Mouse (Mus musculus): ENCODE measurements around the gene 1700029P11Rik.

1700029P11Rik gene

DNA sequence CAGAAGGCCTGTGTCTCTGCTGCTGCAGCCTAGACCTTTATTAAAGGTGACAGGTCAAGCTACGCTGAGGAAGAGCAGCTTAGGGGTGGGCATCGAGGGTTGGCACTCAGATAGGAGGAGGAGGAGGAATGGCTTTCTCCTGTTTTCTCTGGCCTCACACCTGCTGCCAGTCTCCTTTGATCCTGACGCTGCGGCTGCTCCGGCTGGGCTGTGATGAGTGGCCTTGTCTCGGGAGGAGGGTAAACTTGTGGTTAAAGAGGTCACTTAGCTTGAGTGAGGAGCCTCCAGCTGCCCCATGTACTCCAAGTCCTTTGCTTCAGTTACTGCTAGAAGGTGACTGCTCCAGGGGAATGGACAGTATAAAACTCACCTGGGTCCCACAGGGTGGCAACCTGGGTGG is 13.7 kb downstream of the 1700029P11Rik start:
- no peak for ATAC-seq (ENCODE audit: insufficient number of reproducible peaks, low FRiP score, low TSS enrichment)

DNA sequence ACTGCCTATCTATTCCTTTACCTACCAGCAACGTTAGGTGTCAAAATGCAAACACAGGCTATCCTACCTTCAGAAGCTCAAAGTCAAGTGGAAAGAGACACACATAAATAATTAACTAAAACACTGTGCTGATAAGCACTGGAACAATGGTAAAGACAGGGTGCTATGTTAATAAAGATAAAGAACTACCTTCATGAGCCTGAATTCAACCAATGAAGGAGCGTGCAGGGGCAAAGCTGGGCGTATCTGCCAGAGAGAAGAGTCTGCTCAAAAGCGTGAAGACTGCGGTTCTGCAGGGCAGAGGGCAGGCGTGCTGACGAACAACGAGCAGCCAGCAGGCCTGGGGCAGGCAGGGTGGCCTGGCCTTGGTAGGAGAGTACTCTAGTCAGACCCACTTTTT is 23.9 kb downstream of the 1700029P11Rik start:
- ATAC-seq (ENCODE audit: insufficient number of reproducible peaks, low FRiP score, low TSS enrichment) = no peak

DNA sequence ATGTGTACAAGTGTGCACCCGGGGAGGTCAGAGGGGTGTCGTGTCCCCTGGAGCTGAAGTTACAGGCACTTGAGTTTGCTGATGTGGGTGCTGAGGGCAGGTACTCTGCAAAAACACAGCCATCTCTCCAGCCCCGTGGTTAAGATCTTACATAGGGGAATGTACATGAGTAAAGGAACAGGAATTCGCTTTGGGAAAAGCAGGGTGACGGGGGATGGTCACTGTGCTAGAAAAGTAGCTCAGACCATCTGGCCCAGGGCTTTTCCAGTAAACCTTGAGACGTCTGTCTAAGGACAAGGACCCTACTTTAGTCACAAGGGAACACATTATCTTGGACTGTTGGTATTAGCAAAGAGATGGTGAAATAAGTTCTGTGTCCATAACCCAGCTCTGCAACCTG is 31.6 kb downstream of the 1700029P11Rik start:
- no peak for ATAC-seq (ENCODE audit: insufficient number of reproducible peaks, low FRiP score, low TSS enrichment)

DNA sequence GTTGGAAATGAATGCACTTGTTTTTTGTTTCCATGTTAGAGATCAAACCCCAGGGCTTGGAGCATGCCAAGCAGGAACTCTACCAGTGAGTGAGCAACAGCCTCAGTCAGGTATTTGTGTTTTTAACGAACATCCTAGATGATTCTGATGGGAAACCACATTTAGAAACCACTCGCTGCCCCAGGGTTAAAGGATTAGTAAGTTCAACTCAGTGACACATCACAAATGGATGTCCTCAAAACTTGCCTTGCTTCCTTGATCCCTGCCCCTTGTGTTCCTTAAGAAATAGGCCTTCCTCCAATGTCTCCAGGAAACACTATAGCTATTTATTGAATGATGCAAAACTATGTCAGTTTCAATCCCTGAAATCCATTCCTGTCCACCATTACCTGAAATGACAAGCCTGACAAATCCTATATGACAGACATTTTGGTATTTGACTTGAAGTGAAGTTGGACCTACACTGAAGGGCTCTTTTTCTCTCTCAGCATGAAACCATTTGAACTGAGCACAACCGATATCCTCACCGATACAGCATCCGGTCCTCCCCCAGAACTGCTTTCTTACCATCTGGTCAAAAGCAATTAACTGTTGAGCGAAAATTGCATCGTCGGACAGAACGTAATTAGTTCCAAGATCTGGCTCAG is 34.5 kb downstream of the 1700029P11Rik start:
- ATAC-seq (ENCODE audit: insufficient number of reproducible peaks, low FRiP score, low TSS enrichment) = no peak

DNA sequence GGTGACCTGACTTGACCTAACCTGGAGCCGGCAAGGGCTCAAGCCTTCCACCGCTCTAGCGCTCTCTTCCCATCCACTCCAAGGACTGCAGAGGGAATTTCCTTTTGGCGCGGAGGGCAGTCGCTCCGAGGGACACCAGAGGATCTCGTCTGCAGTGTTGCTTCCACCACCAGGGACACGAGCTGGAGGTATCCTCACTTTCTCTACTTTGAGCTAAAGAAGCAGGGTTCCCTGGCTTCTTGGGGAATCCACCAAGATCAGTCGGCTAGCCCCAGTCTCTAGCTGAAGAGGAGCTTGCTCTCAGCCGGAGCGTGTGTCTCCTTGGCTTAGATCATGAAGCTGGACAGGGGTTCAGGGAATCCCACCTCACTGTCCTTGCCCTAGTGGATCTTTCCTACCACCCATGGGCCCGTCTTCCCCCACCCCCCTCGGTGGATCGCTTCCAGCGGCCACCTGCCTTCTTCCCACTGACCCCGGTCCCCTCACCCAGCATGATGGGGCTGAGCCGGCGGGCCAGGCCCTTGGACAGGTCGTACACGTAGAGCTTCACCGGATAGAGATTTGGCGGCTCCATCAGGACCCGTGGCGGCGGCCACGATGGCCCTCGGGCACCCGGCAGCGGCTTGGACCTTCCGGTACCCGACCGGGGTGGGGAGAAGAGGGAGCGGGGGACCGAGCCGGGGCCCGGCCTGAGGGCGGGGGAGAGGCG is 35.2 kb downstream of the 1700029P11Rik start:
- peak; percentile 42 for ATAC-seq (ENCODE audit: insufficient number of reproducible peaks, low FRiP score, low TSS enrichment)

DNA sequence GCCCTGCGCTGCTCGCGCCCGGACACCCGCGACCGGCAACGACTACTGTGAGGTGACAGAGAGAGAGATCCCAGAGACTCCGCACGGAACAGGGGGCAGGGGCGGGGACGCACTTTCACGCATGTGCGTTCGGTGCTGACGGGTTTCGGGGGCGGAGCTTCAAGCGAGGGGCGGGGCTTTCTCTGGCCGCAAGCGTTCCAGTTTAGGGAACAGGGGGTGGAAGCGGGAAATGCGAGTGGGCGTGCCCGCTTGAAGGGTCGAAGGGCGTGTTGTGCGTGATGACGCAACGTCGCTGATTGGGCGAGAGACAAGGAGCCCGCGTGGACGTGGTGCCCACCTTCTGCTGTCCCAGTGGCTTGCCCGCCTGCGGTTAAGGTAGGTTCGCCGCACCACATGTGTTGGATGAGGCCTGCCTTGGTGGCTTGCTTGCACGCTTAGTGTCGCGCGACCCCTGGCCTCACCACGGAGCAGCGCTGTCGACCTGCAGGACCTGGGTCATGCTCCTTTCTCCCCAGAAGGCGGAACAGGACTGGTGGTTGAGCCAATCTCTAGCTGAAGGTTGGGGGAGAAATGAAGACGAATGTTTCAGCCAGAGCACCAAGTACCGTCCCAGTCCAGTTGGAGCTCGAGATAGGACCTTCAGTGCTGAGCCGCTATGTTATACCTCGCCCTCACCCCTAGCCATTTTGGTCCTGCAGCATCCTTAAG is 35.9 kb downstream of the 1700029P11Rik start:
- peak; percentile 88 for ATAC-seq (ENCODE audit: insufficient number of reproducible peaks, low FRiP score, low TSS enrichment)

DNA sequence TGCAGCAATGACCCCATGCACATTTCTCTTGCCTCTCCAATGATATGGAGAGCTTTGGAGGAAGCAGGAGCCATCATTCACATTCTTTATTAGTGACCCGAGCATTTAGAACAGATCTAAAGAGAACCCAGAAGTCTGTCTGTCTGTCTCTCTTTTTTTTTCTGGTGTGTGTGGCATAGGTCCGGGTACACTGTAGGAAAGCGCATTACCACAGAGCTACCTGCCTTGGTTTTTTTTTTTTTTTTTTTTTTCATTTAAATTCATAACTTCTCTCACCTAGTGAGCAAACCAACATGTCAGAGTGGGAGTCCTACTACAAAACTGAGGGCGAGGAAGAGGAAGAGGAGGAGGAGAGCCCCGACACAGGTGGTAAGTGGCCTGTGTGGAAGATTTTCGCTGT is 36.5 kb downstream of the 1700029P11Rik start:
- no peak for ATAC-seq (ENCODE audit: insufficient number of reproducible peaks, low FRiP score, low TSS enrichment)

DNA sequence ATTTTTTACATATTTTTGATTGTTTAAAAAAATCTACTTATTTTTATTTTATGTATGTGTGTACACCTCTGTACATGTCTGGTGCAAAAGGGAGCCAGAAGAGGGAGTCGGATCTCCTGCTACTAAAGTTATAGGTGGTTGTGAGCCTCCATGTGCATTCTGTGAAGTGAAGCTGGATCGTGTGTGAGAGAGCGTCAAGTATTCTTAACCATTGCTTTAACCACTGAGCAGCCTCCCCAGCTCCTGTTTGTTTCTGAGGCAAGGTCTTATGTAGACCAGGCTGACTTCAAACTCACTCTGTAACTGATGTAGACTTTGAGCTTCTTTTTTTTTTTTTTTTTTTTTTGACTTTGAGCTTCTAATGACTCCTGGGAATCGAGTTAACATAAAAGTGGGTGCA is 37.1 kb downstream of the 1700029P11Rik start:
- ATAC-seq (ENCODE audit: insufficient number of reproducible peaks, low FRiP score, low TSS enrichment) = no peak

DNA sequence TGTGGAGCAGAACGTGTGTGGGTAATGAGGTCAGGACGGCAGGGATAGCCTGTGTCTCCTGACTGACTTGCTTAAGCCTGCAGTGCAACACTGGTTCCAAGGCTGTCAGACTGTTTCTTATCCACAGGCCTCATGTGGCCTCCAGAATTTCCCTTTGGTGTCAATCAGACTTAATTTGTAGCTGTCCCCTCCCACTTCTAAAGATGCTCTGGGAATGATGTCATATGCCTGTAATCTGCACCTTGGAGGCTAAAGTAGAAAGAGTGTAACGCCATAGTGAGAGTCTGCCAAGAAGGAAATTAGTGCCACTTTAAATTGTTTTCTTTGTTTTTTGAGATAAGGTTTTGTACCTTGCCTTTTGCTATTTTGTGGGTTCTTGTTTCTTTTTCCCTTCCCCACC is 38.9 kb downstream of the 1700029P11Rik start:
- ATAC-seq (ENCODE audit: insufficient number of reproducible peaks, low FRiP score, low TSS enrichment) = no peak

DNA sequence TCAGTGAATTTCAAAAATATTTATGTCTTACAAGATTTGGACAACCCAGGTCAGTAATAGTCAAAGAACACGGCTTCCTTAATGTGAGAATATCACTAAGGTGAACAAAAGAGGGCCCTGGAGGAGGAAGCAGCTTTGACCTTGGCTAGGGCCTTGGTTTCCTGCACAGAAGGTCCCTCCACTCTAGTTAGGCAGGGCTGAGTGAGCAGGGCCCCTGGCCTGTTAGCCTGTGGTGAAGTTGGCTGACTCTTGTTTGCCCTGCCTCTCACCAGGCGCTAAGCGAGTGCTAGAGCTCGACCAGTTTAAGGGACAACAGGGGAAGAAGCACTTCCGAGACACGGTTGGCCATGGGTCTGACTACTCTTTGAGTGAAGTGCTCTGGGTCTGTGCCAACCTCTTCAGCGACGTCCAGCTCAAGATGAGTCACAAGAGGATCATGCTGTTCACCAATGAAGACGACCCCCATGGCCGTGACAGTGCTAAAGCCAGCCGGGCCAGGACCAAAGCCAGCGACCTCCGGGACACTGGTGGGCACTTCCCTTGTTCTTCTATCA is 42.3 kb downstream of the 1700029P11Rik start:
- ATAC-seq (ENCODE audit: insufficient number of reproducible peaks, low FRiP score, low TSS enrichment) = no peak

DNA sequence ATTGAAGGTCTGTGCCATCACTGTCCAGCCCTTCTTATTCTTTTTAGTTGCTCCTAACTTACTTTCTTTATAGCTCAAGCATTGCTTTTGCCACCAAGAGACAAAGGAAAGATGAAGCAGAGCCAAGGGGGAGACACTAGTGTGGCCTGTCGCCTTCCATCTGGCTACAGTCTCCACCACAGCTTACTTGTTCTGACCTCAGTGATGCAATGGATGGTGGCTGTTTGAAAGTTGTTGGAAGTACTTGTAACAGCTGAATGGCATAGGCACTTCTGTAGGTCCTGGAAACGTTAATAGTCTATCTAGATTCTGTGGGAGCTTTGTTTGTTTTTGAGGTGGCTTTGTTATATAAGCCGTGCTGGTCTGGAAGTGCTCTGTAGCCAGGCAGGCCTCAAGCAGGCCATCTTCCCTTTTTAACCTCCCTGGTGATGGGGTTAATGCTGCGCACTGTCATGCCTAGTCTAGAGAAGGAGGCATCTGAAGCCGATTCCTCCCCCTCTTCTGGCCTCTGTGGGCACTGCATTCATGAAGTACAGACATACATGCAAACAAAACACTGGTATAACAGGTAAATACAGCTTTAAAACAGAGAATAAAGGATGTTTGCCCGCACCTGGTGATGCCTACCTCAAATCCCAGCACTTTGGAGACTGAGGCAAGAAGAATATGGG is 43.8 kb downstream of the 1700029P11Rik start:
- ATAC-seq (ENCODE audit: insufficient number of reproducible peaks, low FRiP score, low TSS enrichment) = no peak

DNA sequence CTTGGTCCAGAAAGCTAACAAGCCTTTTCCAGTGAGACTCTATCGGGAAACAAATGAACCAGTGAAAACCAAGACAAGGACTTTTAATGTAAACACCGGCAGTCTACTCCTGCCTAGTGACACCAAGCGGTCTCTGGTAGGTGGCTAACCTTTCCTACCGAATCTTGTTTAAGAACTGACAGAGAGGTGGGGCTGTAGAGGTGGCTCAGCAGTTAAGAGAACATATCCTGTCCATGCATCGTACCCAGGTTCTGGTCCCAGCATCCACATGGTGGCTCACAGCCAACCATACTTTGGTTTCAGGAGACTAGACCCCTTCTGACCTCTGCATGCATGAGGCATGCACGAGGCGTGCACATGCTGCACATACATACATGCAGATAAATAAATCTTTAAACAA is 46.9 kb downstream of the 1700029P11Rik start:
- no peak for ATAC-seq (ENCODE audit: insufficient number of reproducible peaks, low FRiP score, low TSS enrichment)

DNA sequence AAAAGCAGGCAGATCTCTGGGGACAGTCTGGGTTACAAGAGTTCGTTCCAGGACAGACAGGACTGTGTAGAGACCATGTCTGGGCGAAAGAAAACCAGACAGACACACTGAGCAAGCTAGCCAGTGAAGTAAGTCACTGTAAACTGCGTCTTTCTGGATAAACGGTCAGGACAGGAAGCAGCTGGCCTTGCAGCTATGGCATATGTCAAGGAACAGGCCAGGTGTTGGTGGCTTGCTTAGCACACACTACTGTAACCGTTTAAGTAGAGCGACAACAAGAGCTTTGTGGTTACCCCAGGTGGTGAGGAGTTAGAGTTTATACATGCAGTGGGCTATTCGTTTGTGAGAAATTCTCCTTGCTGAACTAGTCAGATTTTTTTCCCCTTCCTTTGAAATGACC is 47.4 kb downstream of the 1700029P11Rik start:
- ATAC-seq (ENCODE audit: insufficient number of reproducible peaks, low FRiP score, low TSS enrichment) = no peak
